ENCODE assay signal across 23 mouse cellular contexts in the genomic region with DNA sequence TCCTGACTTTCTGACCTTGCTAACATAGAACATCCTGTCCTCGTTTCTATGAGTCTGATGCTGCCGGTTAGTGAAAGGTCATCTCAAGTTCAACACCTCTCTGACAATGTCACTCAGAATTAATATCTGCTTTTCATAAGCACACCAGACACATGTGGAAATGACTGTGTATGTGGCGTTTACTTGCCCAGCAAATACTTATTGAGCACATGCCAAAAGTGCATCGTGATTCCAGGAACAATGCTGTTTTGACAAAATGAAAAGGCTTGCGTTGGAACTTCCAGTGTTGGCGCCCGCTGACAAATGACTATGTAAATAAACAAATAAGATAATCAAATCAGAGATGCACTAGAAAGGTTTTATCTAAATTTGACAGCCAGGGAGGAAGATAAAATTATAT. TPM values are rescaled to one million over a fixed set of nuclear protein-coding genes. Genes with fewer than 3 reads are reported as not detected.
"Had no signal": no experiment of that assay in that cellular context is flagged by ENCODE, and none has a peak within 500 bp of the region (broad histone marks: within the 10 kb centered on the region; RNA-seq: fewer than 3 reads in every experiment).

No protein-coding gene starts in this region.

- H3K4me2 ChIP-seq: liver, embryonic 13.5 days; lung, embryonic 15.5 days; midbrain, embryonic 13.5 days; neural tube, embryonic 13.5 days had no signal

- H3K4me3 ChIP-seq: liver, embryonic 13.5 days; lung, embryonic 15.5 days; megakaryocyte, embryonic 14.5 days; midbrain, embryonic 10.5 days; midbrain, embryonic 13.5 days; myocyte; neural tube, embryonic 13.5 days had no signal

- DNase-seq: kidney, adult 18-20 months; kidney, adult 9 months; kidney, postnatal 14 days; kidney, postnatal 4 days; layer of hippocampus, adult 9-11 months; liver, embryonic 13.5 days; right cerebral cortex, adult 18-20 months; right cerebral cortex, postnatal 14 days; right cerebral cortex, postnatal 4 days; thymus, adult 2 months; thymus, postnatal 14 days; thymus, postnatal 4 days had no signal

- H3K27ac ChIP-seq: liver, embryonic 13.5 days; lung, embryonic 15.5 days; midbrain, embryonic 10.5 days; midbrain, embryonic 13.5 days; neural tube, embryonic 13.5 days; stomach, postnatal 0 days had no signal

- H3K9ac ChIP-seq: liver, embryonic 13.5 days; lung, embryonic 15.5 days; midbrain, embryonic 13.5 days; neural tube, embryonic 13.5 days had no signal

- ATAC-seq: midbrain, embryonic 13.5 days; midbrain, embryonic 16.5 days had no signal

- H3K9me3 ChIP-seq: liver, embryonic 13.5 days; lung, embryonic 15.5 days; megakaryocyte, embryonic 14.5 days; midbrain, embryonic 10.5 days; midbrain, embryonic 13.5 days; neural tube, embryonic 13.5 days had no signal

- H3K4me1 ChIP-seq: liver, embryonic 13.5 days; lung, embryonic 15.5 days; megakaryocyte, embryonic 14.5 days; midbrain, embryonic 10.5 days; midbrain, embryonic 13.5 days; neural tube, embryonic 13.5 days had no signal

- H3K36me3 ChIP-seq: liver, embryonic 13.5 days; lung, embryonic 15.5 days; midbrain, embryonic 10.5 days; midbrain, embryonic 13.5 days; neural tube, embryonic 13.5 days had no signal

- H3K27me3 ChIP-seq: liver, embryonic 13.5 days; lung, embryonic 15.5 days; megakaryocyte, embryonic 14.5 days; midbrain, embryonic 13.5 days; neural tube, embryonic 13.5 days had no signal

RNA-seq across cellular contexts. Expression of gene Ptprq, which starts 5.8 kb away (rescaled TPM):
- total RNA-seq: monocyte, adult 5-6 weeks; neutrophil, adult 5-6 weeks had no signal
- polyA plus RNA-seq: liver, adult 2 months; liver, embryonic 13.5 days; midbrain, embryonic 10.5 days had no signal
